Mouse (Mus musculus) B cell, adult 62 days (primary cell): ENCODE data around the gene Syt13. TPM values are rescaled to one million over a fixed set of nuclear protein-coding genes. Genes with fewer than 3 reads are reported as not detected.

ENCODE experiments used
- total RNA-seq: library from RNA; stranded (reverse); gene quantifications from 4 replicates; pipeline ENCODE4 v1.2.4, GENCODE M21; 2023

Syt13 gene
- not detected in 4 replicates for total RNA-seq

DNA sequence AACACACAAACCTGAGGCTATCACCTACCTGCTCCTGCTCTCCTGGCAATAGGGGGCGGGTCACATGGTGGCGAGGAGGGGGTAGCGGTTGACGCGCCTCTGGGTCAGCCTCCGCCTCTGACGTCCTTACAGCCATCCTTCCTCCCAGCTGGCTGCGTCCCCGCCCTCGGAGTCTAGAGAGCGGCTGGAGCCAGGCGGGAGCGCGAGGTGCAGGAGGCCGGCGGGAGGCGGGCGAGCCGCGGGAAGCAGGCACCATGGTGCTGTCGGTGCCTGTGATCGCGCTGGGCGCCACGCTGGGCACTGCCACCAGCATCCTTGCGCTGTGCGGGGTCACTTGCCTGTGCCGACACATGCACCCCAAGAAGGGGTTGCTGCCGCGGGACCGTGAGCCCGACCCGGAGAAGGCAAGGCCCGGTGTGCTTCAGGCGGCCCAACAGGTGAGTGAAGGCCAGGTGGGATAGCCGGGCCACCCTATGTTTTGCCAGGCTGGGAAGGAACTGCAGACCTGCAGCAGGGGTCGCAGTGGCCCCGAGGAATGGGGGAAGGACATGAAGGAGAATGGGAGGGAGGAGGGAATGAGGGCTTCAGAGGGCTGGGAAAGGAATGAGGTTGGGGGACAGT is at the start of gene Syt13:
Gene Syt13 (plus strand): TSS at position 166 of the 621 bp plus-strand sequence.

Other genes with a start within 250 kb of the Syt13 start
- 27.6 to 36.4 TPM (median 31.7 TPM) in 4 replicates for gene Prdm11, start 131.1 kb downstream of the Syt13 start, total RNA-seq